Mouse (Mus musculus) adrenal gland, postnatal 4 days (tissue): ENCODE measurements around the gene Btbd11. TPM values are rescaled to one million over a fixed set of nuclear protein-coding genes. Genes with fewer than 3 reads are reported as not detected.

ENCODE experiments used
- DNase-seq, 2 experiments: peaks; one replicate each; pipeline ENCODE4 v3.0.0; 2021 to 2022; ENCODE audit warnings: low spot score in 2 of 2, mixed read lengths in 2 of 2
- total RNA-seq, 2 experiments: library from RNA; stranded (reverse); gene quantifications; 2 replicates each; pipeline ENCODE4 v1.2.3; 2021

Gene Btbd11
- total RNA-seq, 2 experiments from 2014 or later = 8.6 to 9.0 TPM

DNA sequence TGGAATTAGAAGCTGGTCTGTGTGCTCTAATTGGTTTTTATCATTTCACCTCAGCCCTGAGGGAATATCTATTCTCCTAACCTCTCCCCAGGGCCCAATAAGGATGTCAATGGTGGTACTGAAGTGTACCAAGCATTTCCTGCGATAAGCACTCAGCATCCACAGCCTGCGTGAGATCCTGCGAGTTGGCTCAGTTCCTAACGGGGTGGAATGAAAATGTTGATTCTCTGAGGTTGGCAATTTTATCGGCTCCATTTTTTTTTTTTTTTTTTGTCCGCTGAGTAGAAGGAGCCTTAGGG lies 131.4 kb downstream of the Btbd11 start:
- DNase-seq = no peak

DNA sequence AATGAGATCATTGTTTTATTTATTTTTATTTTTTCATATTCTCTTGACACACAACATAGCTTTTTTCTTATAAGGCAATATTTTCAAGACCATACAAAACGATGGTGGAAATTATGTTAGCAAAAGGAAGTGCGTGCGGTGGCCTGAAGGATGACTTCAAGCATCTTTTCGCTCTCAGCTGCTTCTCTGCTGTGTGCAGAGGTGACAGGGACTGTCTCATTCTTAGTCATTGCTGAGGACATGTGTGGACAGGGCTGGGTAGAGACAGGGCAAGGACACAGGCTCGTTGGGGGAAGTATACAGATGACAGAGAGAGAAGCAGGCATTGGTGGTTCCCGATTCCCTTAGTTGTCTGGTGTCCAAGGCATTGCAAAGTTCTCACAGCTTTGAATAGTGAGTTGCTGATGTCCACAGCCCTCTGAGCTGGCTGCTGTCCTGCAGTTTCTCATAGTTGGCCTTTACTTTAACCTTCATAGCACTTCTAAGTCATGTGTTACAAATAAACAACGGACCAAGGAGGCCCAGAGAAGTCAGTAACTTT lies 135.7 kb downstream of the Btbd11 start:
- no peak for DNase-seq

DNA sequence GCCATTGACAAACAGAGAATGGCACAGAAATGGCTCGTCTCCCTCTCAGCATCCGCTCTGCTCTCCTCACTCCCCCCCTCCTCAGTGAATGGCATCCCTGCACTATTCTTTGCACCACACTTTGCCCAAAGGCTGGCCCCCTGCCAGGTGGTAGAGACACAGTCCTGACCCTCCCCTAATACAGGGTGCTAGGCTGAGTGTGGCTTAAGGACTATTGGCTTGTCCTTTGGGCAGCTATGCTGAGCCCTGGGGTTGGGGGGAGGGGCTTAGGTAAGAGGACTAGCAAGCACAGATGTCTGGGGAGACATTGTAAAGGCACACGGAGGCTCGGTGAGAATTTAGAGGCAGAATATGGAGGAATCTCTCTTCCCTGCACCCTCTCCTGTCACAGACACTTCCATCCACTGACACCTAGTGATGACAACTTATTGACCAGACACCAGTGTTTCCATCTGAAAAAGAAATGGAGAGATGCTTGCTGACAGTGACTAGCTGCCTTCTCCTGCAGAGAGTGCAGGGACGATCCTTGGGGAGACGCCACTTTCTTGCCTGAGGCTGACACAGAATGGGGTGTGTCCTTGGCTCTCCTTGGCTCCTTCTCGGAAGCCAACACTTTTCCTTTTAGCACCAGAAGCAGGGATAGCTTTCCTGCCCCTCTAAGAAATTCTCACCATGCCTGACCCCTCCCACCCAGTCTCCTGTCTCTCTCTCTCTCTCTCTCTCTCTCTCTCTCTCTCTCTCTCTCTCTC lies 138.8 kb downstream of the Btbd11 start:
- no peak for DNase-seq

DNA sequence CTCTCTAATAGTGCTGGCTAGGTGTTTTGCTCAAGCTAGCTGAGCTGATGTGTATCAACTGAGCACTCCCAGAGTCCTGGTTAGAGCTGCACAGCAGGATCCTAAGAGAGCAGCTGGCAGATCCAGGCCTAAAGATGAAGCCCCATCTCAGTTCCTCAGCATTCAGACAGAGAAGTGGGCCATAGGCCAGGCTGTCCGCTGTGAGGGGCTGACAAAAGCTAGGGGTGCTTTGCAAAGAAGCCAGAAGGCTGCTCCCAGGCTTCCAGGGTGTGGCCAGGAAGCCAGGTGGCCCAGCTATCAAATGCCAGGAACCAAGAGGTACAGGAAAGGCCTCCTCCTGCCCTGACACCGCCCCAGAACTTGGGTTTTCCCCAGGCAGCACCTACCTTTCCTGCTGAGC lies 140.0 kb downstream of the Btbd11 start:
- DNase-seq = no peak

DNA sequence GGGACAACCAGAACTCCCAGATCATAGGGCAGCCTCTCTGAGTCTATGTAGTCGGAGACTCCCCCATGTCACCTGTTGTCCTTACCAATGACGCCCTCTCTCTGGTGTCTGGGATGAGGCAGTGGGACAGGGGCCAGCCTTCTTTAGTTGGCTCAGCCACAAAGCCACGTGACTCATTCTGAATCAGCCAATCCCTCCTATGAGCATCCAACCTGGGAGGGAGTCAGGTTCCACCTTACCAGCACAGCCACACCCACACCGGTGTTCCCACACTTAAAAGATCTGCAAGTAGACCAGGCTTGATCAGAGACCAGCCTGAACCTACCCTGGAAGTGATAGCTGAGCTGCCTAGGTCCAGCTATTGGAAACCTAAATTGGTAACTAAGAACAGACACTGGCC lies 141.1 kb downstream of the Btbd11 start:
- DNase-seq = no peak

DNA sequence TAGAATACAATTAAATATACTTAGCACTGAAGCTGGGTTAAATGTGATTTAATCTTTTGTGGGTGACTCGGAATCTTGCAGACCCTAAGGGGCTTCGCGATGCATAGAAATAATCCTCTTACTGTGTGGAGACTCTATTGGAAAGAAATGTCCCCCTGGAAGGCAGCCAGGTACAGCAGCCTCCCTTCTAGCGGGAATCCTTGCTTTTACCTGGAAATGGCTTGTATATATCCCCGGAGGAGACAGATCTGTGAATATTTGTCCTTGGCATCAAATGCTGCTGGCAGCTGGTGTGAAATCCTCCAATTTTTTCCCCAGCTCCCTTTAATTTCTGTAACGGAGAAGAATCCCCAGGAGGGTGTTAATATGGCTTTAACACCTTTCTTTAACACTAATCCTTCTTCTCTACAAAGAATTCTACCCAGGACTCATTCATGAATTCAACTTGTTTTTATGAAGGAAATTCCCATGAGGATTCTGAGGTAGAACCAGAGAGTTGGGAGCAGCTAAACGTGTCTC lies 146.6 kb downstream of the Btbd11 start:
- no peak for DNase-seq

DNA sequence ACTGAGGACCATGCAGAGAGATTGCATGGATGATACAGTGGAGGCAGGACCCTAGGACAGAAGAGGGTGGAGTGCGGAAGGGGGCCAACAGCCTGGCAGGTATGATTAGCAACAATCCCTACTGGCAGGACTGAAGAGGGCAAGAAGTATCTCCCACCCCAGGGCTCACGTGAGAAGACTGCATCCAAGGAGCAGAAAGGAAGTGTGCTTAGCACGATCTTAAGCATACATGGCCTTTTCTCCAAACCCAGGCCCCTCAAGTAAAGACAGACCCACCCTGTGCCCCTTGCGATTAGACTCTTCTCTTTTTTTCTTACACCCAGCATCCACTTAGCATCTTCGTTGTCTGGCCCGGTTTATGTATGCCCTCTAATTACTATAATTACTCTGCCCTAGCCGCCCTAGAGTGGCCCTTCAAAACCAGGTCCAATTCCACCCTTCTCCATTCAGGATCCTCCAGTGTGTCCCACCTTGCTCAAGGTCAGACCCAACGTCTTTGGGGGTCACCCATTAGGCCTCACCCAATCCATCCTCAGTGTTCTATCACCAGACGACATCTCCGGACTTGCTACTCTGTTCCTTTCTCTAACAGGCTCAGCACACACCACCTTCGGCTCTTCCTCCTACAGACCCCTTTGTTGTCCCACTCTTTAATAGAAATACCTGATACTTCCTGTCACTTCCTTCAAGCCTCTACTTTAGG lies 151.6 kb downstream of the Btbd11 start:
- DNase-seq = no peak

DNA sequence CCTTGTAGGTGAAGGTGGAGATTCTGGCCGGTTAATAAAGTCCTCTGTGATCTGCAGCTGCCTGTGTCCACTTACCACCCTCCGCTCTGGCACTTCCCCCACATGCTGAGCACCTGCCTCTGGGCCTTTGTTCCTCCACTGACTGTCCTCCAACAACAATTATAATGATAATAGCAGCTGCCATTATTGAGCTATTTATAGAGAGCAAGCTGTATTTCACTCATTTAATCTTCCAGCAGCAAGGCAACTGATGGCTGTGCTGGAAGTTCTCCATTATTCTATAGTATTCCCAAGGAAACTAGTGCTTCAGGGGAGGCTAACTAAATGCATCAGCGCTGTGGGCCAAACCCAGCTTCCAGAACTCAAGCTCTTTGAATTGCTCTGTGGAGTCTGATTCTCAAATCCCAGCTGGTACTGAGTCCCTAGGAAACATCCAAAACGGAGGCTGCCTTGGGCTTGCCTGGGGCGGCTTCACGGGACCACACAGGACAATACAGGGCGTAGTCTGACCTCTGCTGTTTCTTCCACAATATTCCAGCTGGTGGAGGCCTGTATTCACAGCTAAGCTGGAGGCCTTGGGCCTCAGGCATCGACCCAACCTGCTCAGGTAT lies 153.0 kb downstream of the Btbd11 start:
- DNase-seq = no peak

DNA sequence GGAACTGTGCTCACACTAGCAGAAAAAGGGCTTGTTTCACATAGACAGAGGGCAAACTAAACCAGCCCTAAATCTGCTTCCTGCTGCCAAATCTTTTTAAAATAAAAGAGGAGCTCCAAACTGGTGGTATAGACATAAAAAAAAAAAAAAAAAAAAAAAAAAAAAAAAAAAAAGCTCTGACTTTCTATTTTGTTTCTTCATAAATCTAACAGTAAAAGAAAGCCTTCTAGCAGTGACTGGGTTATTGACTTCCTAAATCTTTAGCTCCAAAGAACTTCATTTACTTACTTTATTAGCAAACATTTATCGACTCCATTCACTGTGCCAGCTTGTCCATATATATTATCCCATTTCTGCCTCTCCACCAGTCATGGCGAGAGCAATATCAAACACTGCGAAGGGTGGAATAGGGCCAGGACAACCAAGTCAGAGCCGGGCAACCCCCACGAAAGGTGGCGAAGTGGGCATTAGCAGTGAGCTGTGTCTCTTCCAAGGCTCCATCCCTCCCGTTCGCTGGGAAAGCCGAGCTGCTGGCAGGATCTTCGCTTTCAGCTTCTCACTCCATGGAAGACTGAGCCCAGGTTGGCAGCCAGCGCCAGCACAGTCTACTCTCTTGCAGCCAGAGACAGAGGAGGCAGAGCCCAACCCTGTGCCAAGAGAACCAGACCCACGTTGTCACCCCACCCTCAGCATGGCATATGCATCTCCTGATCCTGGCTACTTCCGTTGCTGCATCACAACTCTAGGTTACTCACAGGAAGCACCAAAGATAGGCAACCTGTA lies 153.9 kb downstream of the Btbd11 start:
- no peak for DNase-seq

DNA sequence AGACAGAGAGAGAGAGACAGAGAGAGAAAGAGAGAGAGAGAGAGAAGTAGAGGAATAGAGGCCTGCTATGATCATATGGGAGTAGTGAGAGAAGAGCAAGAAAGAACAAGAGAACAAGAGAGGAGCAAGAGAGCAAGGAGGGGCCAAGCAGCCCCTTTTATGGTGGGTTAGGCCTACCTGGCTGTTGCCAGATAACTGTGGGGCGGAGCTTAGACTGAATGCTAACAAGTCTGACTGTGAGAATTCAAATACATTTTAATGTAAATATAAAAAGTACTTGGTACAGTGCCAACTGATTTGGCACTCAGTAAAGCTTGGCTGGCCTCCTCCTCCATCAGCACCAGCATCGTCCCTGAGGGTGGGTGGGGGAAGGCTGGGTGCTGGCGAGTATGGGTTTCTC lies 154.9 kb downstream of the Btbd11 start:
- no peak for DNase-seq

DNA sequence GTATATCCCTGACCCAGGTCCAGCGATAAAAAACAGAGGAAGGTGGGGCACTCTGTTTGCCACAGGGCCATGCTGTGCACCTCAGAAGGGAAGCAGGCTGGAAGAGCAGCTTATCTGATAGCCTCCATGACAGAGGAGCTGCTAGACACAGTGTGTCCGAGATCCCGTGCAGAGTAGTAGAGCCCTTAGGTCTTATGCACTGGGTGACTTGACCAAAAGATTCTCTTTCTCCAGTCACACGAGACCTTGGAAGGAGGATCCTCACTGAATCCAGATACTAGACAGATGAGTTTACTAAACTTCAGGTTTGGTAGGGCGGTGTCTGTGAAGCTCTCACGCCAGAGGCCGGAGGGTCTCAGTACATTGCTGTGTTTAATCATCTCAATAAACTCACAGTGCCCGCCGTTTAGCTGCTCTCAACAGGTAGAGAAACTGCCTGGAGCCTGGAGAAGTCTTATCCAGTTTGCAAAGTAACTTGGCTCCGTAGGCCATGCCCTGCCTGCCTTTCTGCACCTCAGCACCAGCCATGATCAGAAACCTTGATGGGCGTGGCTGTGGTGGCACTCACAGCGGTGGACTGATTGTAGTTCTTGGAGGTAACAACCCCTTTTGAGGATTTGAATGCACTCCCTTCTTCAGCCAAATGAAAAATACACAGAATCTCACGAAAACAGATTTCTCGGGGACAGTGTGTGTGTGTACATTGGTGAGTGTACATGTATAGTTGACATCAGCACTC lies 155.4 kb downstream of the Btbd11 start:
- DNase-seq = no peak

DNA sequence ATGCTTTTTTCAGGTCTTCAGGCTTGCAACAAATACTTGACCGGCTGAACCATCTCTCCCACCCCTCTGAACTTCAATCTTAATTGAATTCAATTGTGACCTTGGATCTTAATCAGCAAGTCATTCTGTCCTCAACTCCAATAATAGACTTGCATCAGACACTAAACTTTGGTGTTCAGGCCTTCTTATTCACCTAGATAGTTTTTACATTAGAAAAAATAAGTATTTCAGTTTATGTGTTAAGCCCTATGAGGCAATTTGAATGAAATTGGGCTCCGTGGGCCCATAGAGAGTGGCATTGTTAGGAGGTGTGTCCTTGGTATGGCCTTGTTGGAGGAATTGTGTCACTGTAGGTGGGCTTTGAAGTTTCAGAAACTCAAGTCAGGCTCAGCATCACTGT lies 156.7 kb downstream of the Btbd11 start:
- no peak for DNase-seq

DNA sequence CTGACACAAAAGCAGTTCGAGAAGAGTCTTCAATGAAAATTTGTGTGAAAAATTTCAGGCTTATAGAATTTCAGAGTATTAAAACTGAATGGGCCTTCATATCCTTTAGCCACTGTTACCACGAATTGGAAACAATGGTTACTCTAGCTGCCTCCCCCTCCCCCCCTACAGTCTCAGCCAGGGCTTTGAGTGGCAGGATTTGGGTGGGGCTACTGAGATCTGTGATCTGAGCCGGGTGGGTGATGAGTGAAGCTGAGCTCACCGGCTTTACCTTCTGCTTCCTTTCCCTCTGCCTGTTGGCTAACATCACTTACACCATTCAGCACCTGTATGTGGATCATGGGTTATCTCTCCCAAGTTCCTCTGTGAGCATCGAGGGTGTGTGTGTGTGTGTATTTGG lies 158.4 kb downstream of the Btbd11 start:
- DNase-seq = no peak

DNA sequence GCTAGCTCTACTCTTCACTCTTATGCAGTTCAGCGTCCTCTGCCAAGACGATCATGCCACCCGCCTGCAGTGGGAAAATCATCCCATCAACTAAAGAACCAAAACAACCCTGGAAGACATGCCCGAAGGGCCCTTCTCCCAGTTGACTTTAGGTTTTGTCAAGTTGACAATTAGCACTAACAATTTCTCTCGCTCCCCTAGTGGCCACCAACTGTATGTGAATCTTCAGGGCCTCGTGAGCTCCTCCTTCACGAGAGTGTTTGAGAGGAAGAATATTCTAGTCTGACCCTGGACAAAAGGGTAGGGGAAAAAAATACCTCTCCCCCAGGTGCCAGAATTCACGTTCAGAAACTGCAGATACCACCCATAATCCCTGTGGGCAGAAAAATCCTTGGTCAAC lies 168.6 kb downstream of the Btbd11 start:
- no peak for DNase-seq

DNA sequence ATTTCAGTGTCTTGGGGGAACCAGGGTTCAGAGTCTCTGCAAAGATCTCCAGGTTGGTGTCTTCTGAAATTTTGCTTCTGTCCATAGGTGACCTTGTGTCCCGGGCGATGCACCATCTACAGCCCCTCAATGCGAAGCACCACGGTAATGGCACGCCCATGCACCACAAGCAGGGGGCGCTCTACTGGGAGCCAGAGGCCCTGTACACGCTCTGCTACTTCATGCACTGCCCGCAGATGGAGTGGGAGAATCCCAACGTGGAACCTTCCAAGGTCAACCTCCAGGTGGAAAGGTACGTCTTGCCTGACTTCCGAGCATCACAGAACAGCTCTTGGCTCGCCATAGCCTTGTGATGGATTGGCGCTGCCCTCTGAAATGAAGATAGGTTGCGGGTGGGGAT lies 174.8 kb downstream of the Btbd11 start:
- DNase-seq = no peak

DNA sequence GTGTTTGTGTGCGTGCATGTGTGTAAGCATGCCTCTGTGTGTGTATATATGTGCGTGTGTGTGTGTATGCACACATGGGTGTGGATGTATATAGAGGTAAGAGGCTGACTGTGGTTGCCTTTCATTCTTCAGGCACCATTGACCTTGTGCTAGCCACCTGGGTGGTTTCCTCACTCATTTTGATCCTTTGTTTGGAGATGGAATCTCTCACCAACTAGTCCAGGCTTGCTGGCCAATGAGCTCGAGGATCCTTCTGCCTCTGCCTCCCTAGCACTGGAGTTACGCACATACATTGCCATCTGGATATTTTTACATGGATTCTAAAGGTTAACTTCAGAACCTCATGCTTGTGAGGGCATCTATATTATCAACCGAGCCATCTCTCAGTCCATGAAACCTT lies 184.8 kb downstream of the Btbd11 start:
- DNase-seq = no peak

DNA sequence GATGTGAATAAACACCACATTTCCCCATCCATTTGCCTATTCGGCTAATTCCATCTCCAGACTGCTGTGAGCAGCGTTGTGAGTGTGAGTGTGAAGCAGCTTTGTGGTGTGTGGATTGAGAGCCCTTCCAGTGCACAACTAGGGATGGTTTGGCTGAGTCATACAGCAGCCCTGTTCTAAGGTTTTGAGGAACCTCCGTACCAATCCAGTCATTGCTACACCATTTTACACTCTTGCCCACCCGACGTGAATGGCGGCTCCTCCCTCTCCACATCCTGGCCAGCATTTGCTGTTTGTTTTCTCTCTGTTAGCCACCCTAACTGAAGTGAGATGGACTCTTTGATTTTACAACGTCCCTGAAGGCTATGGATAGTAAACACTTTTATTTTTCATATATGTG lies 186.0 kb downstream of the Btbd11 start:
- no peak for DNase-seq

DNA sequence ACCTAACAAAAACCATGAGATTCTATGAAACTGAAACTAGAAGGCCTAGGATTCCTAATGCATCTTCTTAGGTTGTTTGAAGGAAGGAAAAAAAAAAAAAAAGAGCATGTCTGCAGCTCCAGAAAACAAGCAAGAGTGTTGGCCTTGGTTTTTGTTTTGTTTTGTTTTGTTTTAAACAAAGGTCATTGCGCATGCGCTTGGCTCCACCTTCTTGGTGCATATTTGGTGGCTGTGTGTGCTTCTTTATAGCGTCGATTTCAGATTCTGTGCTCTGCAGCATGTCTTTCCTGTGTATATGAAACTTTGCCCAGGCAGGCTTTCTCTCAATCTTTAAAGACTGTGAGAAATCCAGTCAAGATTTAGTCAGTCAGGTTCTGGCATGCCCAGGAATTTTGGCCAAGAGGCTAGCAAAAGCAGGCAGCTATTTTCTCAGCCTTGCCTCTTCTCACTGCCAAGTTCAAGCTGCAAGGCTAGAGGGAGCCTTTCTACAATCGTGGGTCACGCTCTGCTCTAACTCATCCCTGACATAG lies 191.3 kb downstream of the Btbd11 start:
- no peak for DNase-seq

DNA sequence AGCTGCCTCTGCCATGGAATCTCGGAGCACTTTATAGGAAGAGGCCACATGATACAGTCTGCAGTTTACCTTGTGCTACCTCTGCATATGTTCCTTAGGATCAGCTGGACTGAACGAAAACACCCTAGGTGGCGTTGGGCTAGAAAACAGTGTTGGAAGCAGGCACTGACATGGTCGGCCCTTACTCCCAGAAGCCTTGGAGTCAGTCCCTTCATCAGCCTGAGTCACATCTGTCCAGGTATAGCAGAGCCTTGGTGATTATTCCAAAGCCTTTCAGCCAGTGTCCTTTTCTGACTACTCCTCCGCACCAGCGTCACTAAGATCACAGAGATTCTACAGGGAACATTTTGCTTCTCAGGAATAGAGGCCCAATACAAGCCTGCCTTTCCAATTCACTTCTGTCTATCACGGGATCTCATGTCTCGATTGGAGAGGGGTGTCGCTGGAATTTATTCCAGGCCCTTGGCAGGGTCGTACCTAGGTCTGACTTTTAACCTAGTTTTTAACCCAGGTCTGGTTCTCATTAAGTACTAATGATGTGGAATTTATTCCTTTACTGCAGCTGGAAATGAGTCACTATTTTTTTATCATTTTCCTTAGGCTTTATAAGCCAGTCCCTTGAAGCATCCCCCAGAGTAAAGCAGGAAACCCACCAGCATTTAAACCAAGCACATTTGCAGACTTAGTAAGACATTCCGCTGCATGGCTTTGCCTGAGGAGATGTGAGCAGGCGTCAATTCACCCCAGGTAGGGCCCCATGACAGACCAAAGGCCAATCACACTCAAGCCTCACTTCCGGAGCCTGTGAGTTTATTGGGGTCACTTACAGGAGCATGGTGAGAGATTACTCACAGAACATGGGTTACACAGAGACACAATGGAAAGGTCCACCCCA lies 192.2 kb downstream of the Btbd11 start:
- no peak for DNase-seq
